Mouse (Mus musculus) stomach, embryonic 15.5 days (tissue): ENCODE measurements around the gene Specc1. TPM values are rescaled to one million over a fixed set of nuclear protein-coding genes. Genes with fewer than 3 reads are reported as not detected.

ENCODE experiments used
- ATAC-seq: fragments of 200-750 bp; cut with Nextera tagmentation; 2 replicates; pipeline ENCODE4 v1.8.0; 2017; ENCODE audit warnings: low read depth, moderate number of reproducible peaks, moderate TSS enrichment; ENCODE audit not compliant: insufficient read depth, low FRiP score
- H3K27ac ChIP-seq: fragments of 300-500 bp; sonication (generic); 2 replicates; pipeline ENCODE4 v1.5.1; 2015; ENCODE audit warnings: mild to moderate bottlenecking, inconsistent platforms
- H3K27me3 ChIP-seq: fragments of 300-500 bp; sonication (generic); replicated peaks from 2 replicates; pipeline ENCODE4 v1.6.1; 2015; ENCODE audit warnings: inconsistent platforms
- H3K36me3 ChIP-seq: fragments of 300-500 bp; sonication (generic); 2 replicates; pipeline ENCODE4 v1.6.1; 2015; ENCODE audit warnings: inconsistent platforms
- H3K4me1 ChIP-seq: fragments of 300-500 bp; sonication (generic); 2 replicates; pipeline ENCODE4 v1.6.1; 2015; ENCODE audit warnings: inconsistent platforms
- H3K4me2 ChIP-seq: fragments of 300-500 bp; sonication (generic); 2 replicates; pipeline ENCODE4 v1.6.1; 2015; ENCODE audit warnings: mild to moderate bottlenecking, inconsistent platforms
- H3K4me3 ChIP-seq: fragments of 300-500 bp; sonication (generic); replicated peaks from 2 replicates; pipeline ENCODE4 v1.5.1; 2015; ENCODE audit warnings: inconsistent platforms
- H3K9ac ChIP-seq: fragments of 300-500 bp; sonication (generic); 2 replicates; pipeline ENCODE4 v1.6.1; 2015; ENCODE audit warnings: inconsistent platforms
- H3K9me3 ChIP-seq: fragments of 300-500 bp; sonication (generic); 2 replicates; pipeline ENCODE4 v1.6.1; 2016; ENCODE audit warnings: inconsistent platforms
- WGBS: fragments of 180-500 bp; shearing (Covaris S2); methylation state at CpG from one replicate; pipeline ENCODE4 v1.1.7; 2015; 5-methylcytosine and 5-hydroxymethylcytosine counted together
- polyA plus RNA-seq: library from polyadenylated mRNA; unstranded; fragments of >200 nt; fragmentation: Nextera tagmentation; extraction: Ambion mirVana; gene quantifications from 2 replicates; pipeline ENCODE4 v1.2.1, GENCODE M21; 2015

Gene Specc1
- polyA plus RNA-seq, 1 experiment from 2014 or later, result 13.4 TPM

GRCm38 (mm10) chr11:62166503-62166902 is 209.9 kb downstream of the Specc1 start:
- WGBS, result 78% methylated on average over 3 of the region's 3 CpGs
- no peak overlapping the region for H3K4me2 ChIP-seq
- H3K27me3 ChIP-seq, result no peaks in the 10 kb centered on the region
- H3K9me3 ChIP-seq, result no peaks in the 10 kb centered on the region
- no peak overlapping the region for H3K27ac ChIP-seq
- no peaks in the 10 kb centered on the region for H3K36me3 ChIP-seq
- no peak overlapping the region for H3K9ac ChIP-seq
- H3K4me3 ChIP-seq, result no peak overlapping the region
- no peaks in the 10 kb centered on the region for H3K4me1 ChIP-seq
- no peak for ATAC-seq

GRCm38 (mm10) chr11:62168146-62168545 is 211.6 kb downstream of the Specc1 start:
- Histone ChIP-seq H3K4me3 (no peak overlapping the region), H3K9ac (no peak overlapping the region), H3K9me3 (no peaks in the 10 kb centered on the region), H3K27me3 (no peaks in the 10 kb centered on the region), H3K27ac (no peak overlapping the region), H3K4me1 (no peaks in the 10 kb centered on the region), H3K4me2 (no peak overlapping the region), H3K36me3 (no peaks in the 10 kb centered on the region)
- WGBS, result 91% methylated on average over 3 of the region's 3 CpGs
- no peak for ATAC-seq

GRCm38 (mm10) chr11:62177395-62178113 is 221.0 kb downstream of the Specc1 start:
- H3K27ac ChIP-seq, result no peak overlapping the region; the same call in 1 of the 2 replicates
- 79% methylated on average over 10 of the region's 10 CpGs for WGBS
- H3K9me3 ChIP-seq, result no peaks in the 10 kb centered on the region
- H3K4me3 ChIP-seq, result no peak overlapping the region
- no peaks in the 10 kb centered on the region for H3K36me3 ChIP-seq
- H3K4me1 ChIP-seq, result no peaks in the 10 kb centered on the region
- no peaks in the 10 kb centered on the region for H3K27me3 ChIP-seq
- ATAC-seq, result peak; percentile 60
- no peak overlapping the region for H3K9ac ChIP-seq
- no peak overlapping the region for H3K4me2 ChIP-seq

GRCm38 (mm10) chr11:62180791-62181190 is 224.2 kb downstream of the Specc1 start:
- Histone ChIP-seq H3K27ac (no peak overlapping the region), H3K4me1 (no peaks in the 10 kb centered on the region), H3K9me3 (no peaks in the 10 kb centered on the region), H3K36me3 (no peaks in the 10 kb centered on the region), H3K27me3 (no peaks in the 10 kb centered on the region), H3K9ac (no peak overlapping the region), H3K4me3 (no peak overlapping the region), H3K4me2 (no peak overlapping the region)
- 82% methylated on average over 6 of the region's 6 CpGs for WGBS
- no peak for ATAC-seq

GRCm38 (mm10) chr11:62184900-62185299 is 228.3 kb downstream of the Specc1 start:
- Histone ChIP-seq H3K27me3 (no peaks in the 10 kb centered on the region), H3K9ac (no peak overlapping the region), H3K27ac (no peak overlapping the region), H3K4me3 (no peak overlapping the region), H3K36me3 (no peaks in the 10 kb centered on the region), H3K4me1 (no peaks in the 10 kb centered on the region), H3K9me3 (no peaks in the 10 kb centered on the region), H3K4me2 (no peak overlapping the region)
- no peak for ATAC-seq
- 79% methylated on average over 4 of the region's 4 CpGs for WGBS

- Histone ChIP-seq H3K36me3 (no peaks in the 10 kb centered on the region), H3K9ac (no peak overlapping the region), H3K4me3 (no peak overlapping the region), H3K4me1 (no peaks in the 10 kb centered on the region), H3K27ac (no peak overlapping the region), H3K9me3 (no peaks in the 10 kb centered on the region), H3K27me3 (no peaks in the 10 kb centered on the region), H3K4me2 (no peak overlapping the region)
- 80% methylated on average over 8 of the region's 8 CpGs for WGBS
- ATAC-seq, result no peak
These were observed 230.5 kb downstream of the Specc1 start for GRCm38 (mm10) chr11:62187074-62187473.

- 69% methylated on average over 3 of the region's 3 CpGs for whole genome bisulfite sequencing
- no peak overlapping the region for H3K4me2 ChIP-seq
- no peaks in the 10 kb centered on the region for H3K4me1 ChIP-seq
These were observed 235.5 kb downstream of the Specc1 start for GRCm38 (mm10) chr11:62192050-62192449.

GRCm38 (mm10) chr11:62193116-62193515 is 236.6 kb downstream of the Specc1 start:
- H3K4me1 ChIP-seq, result no peaks in the 10 kb centered on the region
- 81% methylated on average over 3 of the region's 3 CpGs for WGBS
- H3K4me2 ChIP-seq, result no peak overlapping the region

More at GRCm38 (mm10) chr11:62192050-62192449, 235.5 kb downstream of the Specc1 start:
- H3K27me3 ChIP-seq, result no peaks in the 10 kb centered on the region
- ATAC-seq, result no peak
- H3K4me3 ChIP-seq, result no peak overlapping the region
- no peaks in the 10 kb centered on the region for H3K9me3 ChIP-seq
- no peak overlapping the region for H3K27ac ChIP-seq
- no peak overlapping the region for H3K9ac ChIP-seq
- H3K36me3 ChIP-seq, result no peaks in the 10 kb centered on the region

GRCm38 (mm10) chr11:62194217-62194616 is 237.7 kb downstream of the Specc1 start:
- Histone ChIP-seq H3K9me3 (no peaks in the 10 kb centered on the region), H3K4me1 (no peaks in the 10 kb centered on the region), H3K36me3 (no peaks in the 10 kb centered on the region), H3K27ac (no peak overlapping the region), H3K4me2 (no peak overlapping the region), H3K4me3 (no peak overlapping the region), H3K27me3 (no peaks in the 10 kb centered on the region), H3K9ac (no peak overlapping the region)
- no peak for ATAC-seq

More at GRCm38 (mm10) chr11:62193116-62193515, 236.6 kb downstream of the Specc1 start:
- no peaks in the 10 kb centered on the region for H3K9me3 ChIP-seq
- H3K36me3 ChIP-seq, result no peaks in the 10 kb centered on the region
- H3K4me3 ChIP-seq, result no peak overlapping the region
- no peak for ATAC-seq
- no peak overlapping the region for H3K27ac ChIP-seq
- H3K9ac ChIP-seq, result no peak overlapping the region
- no peaks in the 10 kb centered on the region for H3K27me3 ChIP-seq

- no peak for ATAC-seq
- Histone ChIP-seq H3K9me3 (no peaks in the 10 kb centered on the region), H3K9ac (no peak overlapping the region), H3K4me3 (no peak overlapping the region), H3K27me3 (no peaks in the 10 kb centered on the region), H3K4me2 (no peak overlapping the region), H3K4me1 (no peaks in the 10 kb centered on the region), H3K27ac (no peak overlapping the region), H3K36me3 (no peaks in the 10 kb centered on the region)
- WGBS, result 45% methylated on average over 5 of the region's 5 CpGs
These were observed 244.4 kb downstream of the Specc1 start for GRCm38 (mm10) chr11:62200901-62201512.

GRCm38 (mm10) chr11:62202645-62203044 is 246.1 kb downstream of the Specc1 start:
- H3K27me3 ChIP-seq, result no peaks in the 10 kb centered on the region
- no peak overlapping the region for H3K9ac ChIP-seq
- H3K4me1 ChIP-seq, result no peaks in the 10 kb centered on the region
- no peaks in the 10 kb centered on the region for H3K9me3 ChIP-seq
- H3K27ac ChIP-seq, result no peak overlapping the region
- no peak overlapping the region for H3K4me3 ChIP-seq
- WGBS, result 80% methylated on average over 1 of the region's 1 CpGs
- no peak overlapping the region for H3K4me2 ChIP-seq
- no peak for ATAC-seq
- no peaks in the 10 kb centered on the region for H3K36me3 ChIP-seq

GRCm38 (mm10) chr11:62209111-62209510 is 252.5 kb downstream of the Specc1 start:
- 86% methylated on average over 2 of the region's 2 CpGs for WGBS
- ATAC-seq, result no peak
- no peaks in the 10 kb centered on the region for H3K4me1 ChIP-seq
- H3K27ac ChIP-seq, result no peak overlapping the region
- H3K4me3 ChIP-seq, result no peak overlapping the region
- no peak overlapping the region for H3K4me2 ChIP-seq
- no peaks in the 10 kb centered on the region for H3K9me3 ChIP-seq
- no peaks in the 10 kb centered on the region for H3K36me3 ChIP-seq
- no peaks in the 10 kb centered on the region for H3K27me3 ChIP-seq
- no peak overlapping the region for H3K9ac ChIP-seq
